11 mouse cellular contexts compared by ENCODE assay signal in genomic region chr9:58266571-58267011, GRCm38 (mm10). TPM values are rescaled to one million over a fixed set of nuclear protein-coding genes. Genes with fewer than 3 reads are reported as not detected.
A peak's percentile ranks its signal among the peaks of the same experiment; 100 is the strongest.
DNase-seq lines count a peak whose midpoint lies in the region; ATAC-seq lines count a peak whose summit lies in the region.
"Had no signal": no experiment of that assay in that cellular context is flagged by ENCODE, and none has a peak within 500 bp of the region (broad histone marks: within the 10 kb centered on the region; RNA-seq: fewer than 3 reads in every experiment).

No protein-coding gene starts in this region.

- H3K9ac ChIP-seq in hindbrain, embryonic 13.5 days, result no peak overlapping the region
- H3K9ac ChIP-seq in liver, embryonic 12.5 days, result no peak overlapping the region
- H3K9ac ChIP-seq: neural tube, embryonic 12.5 days had no signal

- H3K27ac ChIP-seq in hindbrain, embryonic 10.5 days, result peak overlapping the region; percentile 23; the same call in 1 of the 2 replicates
- H3K27ac ChIP-seq in hindbrain, embryonic 13.5 days, result no peak overlapping the region
- 0 out of 2 replicates have a peak overlapping the region, but pooled peaks have one; percentile 2 for H3K27ac ChIP-seq in embryonic facial prominence, embryonic 10.5 days (replicated peaks)
- H3K27ac ChIP-seq in liver, embryonic 12.5 days, result peak overlapping the region; percentile 63
- H3K27ac ChIP-seq: neural tube, embryonic 12.5 days had no signal

- no peaks in the 10 kb centered on the region for H3K9me3 ChIP-seq in hindbrain, embryonic 10.5 days
- H3K9me3 ChIP-seq in hindbrain, embryonic 13.5 days, result no peaks in the 10 kb centered on the region
- no peaks in the 10 kb centered on the region for H3K9me3 ChIP-seq in embryonic facial prominence, embryonic 10.5 days
- H3K9me3 ChIP-seq in liver, embryonic 12.5 days (replicated peaks), result no peaks in the 10 kb centered on the region
- H3K9me3 ChIP-seq: neural tube, embryonic 12.5 days had no signal

- H3K4me3 ChIP-seq in hindbrain, embryonic 10.5 days, result no peak overlapping the region
- H3K4me3 ChIP-seq in hindbrain, embryonic 13.5 days, result no peak overlapping the region
- no peak overlapping the region for H3K4me3 ChIP-seq in embryonic facial prominence, embryonic 10.5 days
- no peak overlapping the region for H3K4me3 ChIP-seq in liver, embryonic 12.5 days
- H3K4me3 ChIP-seq: neural tube, embryonic 12.5 days had no signal

- H3K36me3 ChIP-seq in hindbrain, embryonic 10.5 days, result peaks cover 13% of the 10 kb centered on the region
- peaks cover 22% of the 10 kb centered on the region for H3K36me3 ChIP-seq in hindbrain, embryonic 13.5 days
- peaks cover 13% of the 10 kb centered on the region for H3K36me3 ChIP-seq in embryonic facial prominence, embryonic 10.5 days (replicated peaks)
- peaks cover 11% of the 10 kb centered on the region; the same call in 1 of the 2 replicates for H3K36me3 ChIP-seq in liver, embryonic 12.5 days

- H3K4me1 ChIP-seq in hindbrain, embryonic 10.5 days (replicated peaks), result peaks cover 9% of the 10 kb centered on the region
- H3K4me1 ChIP-seq in hindbrain, embryonic 13.5 days (replicated peaks), result peaks cover 8% of the 10 kb centered on the region; the same call in 1 of the 2 replicates
- peaks cover 16% of the 10 kb centered on the region for H3K4me1 ChIP-seq in embryonic facial prominence, embryonic 10.5 days
- H3K4me1 ChIP-seq in liver, embryonic 12.5 days, result peaks cover 25% of the 10 kb centered on the region
- H3K4me1 ChIP-seq: neural tube, embryonic 12.5 days had no signal

- no peaks in the 10 kb centered on the region for H3K27me3 ChIP-seq in hindbrain, embryonic 10.5 days (ENCODE audit: insufficient read depth, poor library complexity, severe bottlenecking)
- H3K27me3 ChIP-seq in hindbrain, embryonic 13.5 days, result no peaks in the 10 kb centered on the region
- no peaks in the 10 kb centered on the region for H3K27me3 ChIP-seq in embryonic facial prominence, embryonic 10.5 days (replicated peaks; ENCODE audit: low read depth, poor library complexity, severe bottlenecking)
- no peaks in the 10 kb centered on the region for H3K27me3 ChIP-seq in liver, embryonic 12.5 days (replicated peaks)
- H3K27me3 ChIP-seq: neural tube, embryonic 12.5 days; Patski had no signal

- no peak overlapping the region for H3K4me2 ChIP-seq in hindbrain, embryonic 13.5 days
- H3K4me2 ChIP-seq in liver, embryonic 12.5 days, result no peak overlapping the region
- H3K4me2 ChIP-seq: neural tube, embryonic 12.5 days had no signal

- DNase-seq in hindbrain, embryonic 10.5 days (ENCODE audit: low spot score), result no peak
- DNase-seq in 3T3-L1 (ENCODE audit: low read depth, low spot score), result peak; percentile 53
- DNase-seq in embryonic facial prominence, embryonic 10.5 days (ENCODE audit: low spot score), result peak; percentile 17
- DNase-seq in cerebellum, postnatal 25 days, result no peak
- DNase-seq in layer of hippocampus, adult 18-20 months (ENCODE audit: low spot score in 2 of 2), result no peak
- DNase-seq in left cerebral cortex, adult 9 months (ENCODE audit: low spot score in 2 of 2), result no peak
- DNase-seq: cerebellum, postnatal 10 days had no signal

- 38% methylated on average over 4 of the region's 4 CpGs for WGBS in hindbrain, embryonic 10.5 days
- WGBS in hindbrain, embryonic 13.5 days, result 41% methylated on average over 4 of the region's 4 CpGs
- WGBS in embryonic facial prominence, embryonic 10.5 days, result 30% methylated on average over 4 of the region's 4 CpGs
- WGBS in liver, embryonic 12.5 days (ENCODE audit: insufficient replicate concordance), result 13% methylated on average over 4 of the region's 4 CpGs

- ATAC-seq in hindbrain, embryonic 13.5 days (ENCODE audit: low FRiP score), result no peak
- ATAC-seq in liver, embryonic 12.5 days, result no peak
- ATAC-seq: Patski had no signal

RNA-seq across cellular contexts. Expression of gene Stoml1, which starts 13.6 kb away (rescaled TPM):
- 27.7 and 39.8 TPM in 2 replicates for polyA plus RNA-seq in hindbrain, embryonic 10.5 days (2016; fragmentation: Nextera tagmentation; extraction: Ambion mirVana)
- 105 and 116 TPM in 2 replicates for polyA plus RNA-seq in hindbrain, embryonic 13.5 days (2015; fragmentation: Nextera tagmentation; extraction: Ambion mirVana)
- polyA plus RNA-seq in embryonic facial prominence, embryonic 10.5 days (2016; fragmentation: Nextera tagmentation; extraction: Ambion mirVana), result 28.4 and 30.2 TPM in 2 replicates
- 6.5 and 6.6 TPM in 2 replicates for polyA plus RNA-seq in liver, embryonic 12.5 days (2016; fragmentation: Nextera tagmentation; extraction: Ambion mirVana)
- 10 to 100 TPM; 77.5 to 80.3 TPM for total RNA-seq in layer of hippocampus, adult 18-20 months (2021)

RNA-seq across cellular contexts. Expression of gene Pml, which starts 17.0 kb away (rescaled TPM):
- polyA plus RNA-seq in hindbrain, embryonic 10.5 days (2016; fragmentation: Nextera tagmentation; extraction: Ambion mirVana), result 9.5 and 13.5 TPM in 2 replicates
- 4.0 and 4.7 TPM in 2 replicates for polyA plus RNA-seq in hindbrain, embryonic 13.5 days (2015; fragmentation: Nextera tagmentation; extraction: Ambion mirVana)
- 17.2 and 17.6 TPM in 2 replicates for polyA plus RNA-seq in embryonic facial prominence, embryonic 10.5 days (2016; fragmentation: Nextera tagmentation; extraction: Ambion mirVana)
- 24.4 and 26.5 TPM in 2 replicates for polyA plus RNA-seq in liver, embryonic 12.5 days (2016; fragmentation: Nextera tagmentation; extraction: Ambion mirVana)
- total RNA-seq in layer of hippocampus, adult 18-20 months (2021), result 10 to 100 TPM; 13.2 to 15.8 TPM

RNA-seq across cellular contexts. Expression of gene Loxl1, which starts 46.4 kb away (rescaled TPM):
- polyA plus RNA-seq in hindbrain, embryonic 10.5 days (2016; fragmentation: Nextera tagmentation; extraction: Ambion mirVana), result 9.9 and 14.5 TPM in 2 replicates
- polyA plus RNA-seq in hindbrain, embryonic 13.5 days (2015; fragmentation: Nextera tagmentation; extraction: Ambion mirVana), result 8.0 and 8.1 TPM in 2 replicates
- 7.0 and 11.9 TPM in 2 replicates for polyA plus RNA-seq in embryonic facial prominence, embryonic 10.5 days (2016; fragmentation: Nextera tagmentation; extraction: Ambion mirVana)
- 3.7 and 5.1 TPM in 2 replicates for polyA plus RNA-seq in liver, embryonic 12.5 days (2016; fragmentation: Nextera tagmentation; extraction: Ambion mirVana)
- total RNA-seq in layer of hippocampus, adult 18-20 months (2021), result 1 to 10 TPM; 2.5 to 3.2 TPM

Comparison
In these comparisons a context has a peak if more than half of its experiments do, and no peak if none do; other contexts are left out.
1. DNase-seq: peak in 3T3-L1 (single experiment) and embryonic facial prominence, embryonic 10.5 days (single experiment); none in hindbrain, embryonic 10.5 days (single experiment), cerebellum, postnatal 25 days (0 of 2), layer of hippocampus, adult 18-20 months (0 of 2) and left cerebral cortex, adult 9 months (0 of 2).